Mouse (Mus musculus) cerebellum, adult 2 months (tissue): ENCODE measurements around the gene 2510039O18Rik.

Experiments
- CTCF ChIP-seq: fragments of 200-500 bp; IDR thresholded peaks from 2 replicates; pipeline ENCODE4 v1.5.1; 2011; ENCODE audit warnings: low read depth, mild to moderate bottlenecking, control low read depth, low read length, moderate library complexity, borderline replicate concordance; ENCODE audit not compliant: insufficient read depth
- POLR2A ChIP-seq: fragments of 200-500 bp; IDR thresholded peaks from 2 replicates; pipeline ENCODE4 v1.6.1; 2011; ENCODE audit warnings: low read length, control low read depth, borderline replicate concordance; ENCODE audit not compliant: insufficient read depth

GRCm38 (mm10) chr4:147906230-147906629 is 34.5 kb upstream of the 2510039O18Rik start:
- TF ChIP-seq CTCF (no peak), POLR2A (no peak)
